Mouse (Mus musculus): Measurements from ENCODE around the gene Tbc1d2.
"Not testable (repeated sequence)": the region's sequence is repeated elsewhere in the genome, so short reads cannot be mapped to it uniquely, and the experiment has no call there.

DNA sequence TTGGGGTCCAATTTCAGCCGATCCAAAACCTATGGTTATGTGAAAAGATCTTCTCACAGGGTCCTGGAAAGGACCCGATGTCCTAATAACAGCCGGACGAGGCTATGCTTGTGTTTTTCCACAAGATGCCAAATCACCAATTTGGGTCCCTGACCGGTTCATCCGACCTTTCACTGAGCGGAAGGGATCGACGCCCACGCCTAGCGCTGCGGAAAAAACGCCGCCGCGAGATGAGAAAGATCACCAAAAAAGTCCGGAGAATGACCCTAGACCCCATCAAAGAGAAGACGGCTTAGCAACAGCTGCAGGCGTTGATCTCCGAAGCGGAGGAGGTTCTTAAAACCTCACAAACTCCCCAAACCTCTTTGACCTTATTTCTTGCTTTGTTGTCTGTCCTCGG, 68.4 kb downstream of the Tbc1d2 start:
- not testable (repeated sequence) for TF ChIP-seq EP300 (optimal IDR thresholded peaks at IDR 0.05); CTCF (IDR thresholded peaks at IDR 0.05; ENCODE audit: low read depth)
